Mouse (Mus musculus) cerebellum, adult 11 months (tissue): ENCODE measurements around the gene Gramd2.
A peak's percentile ranks its signal among the peaks of the same experiment; 100 is the strongest.

Source experiments
- DNase-seq: peaks from one replicate; pipeline ENCODE4 v3.0.0; 2022

The Gramd2 gene

DNA sequence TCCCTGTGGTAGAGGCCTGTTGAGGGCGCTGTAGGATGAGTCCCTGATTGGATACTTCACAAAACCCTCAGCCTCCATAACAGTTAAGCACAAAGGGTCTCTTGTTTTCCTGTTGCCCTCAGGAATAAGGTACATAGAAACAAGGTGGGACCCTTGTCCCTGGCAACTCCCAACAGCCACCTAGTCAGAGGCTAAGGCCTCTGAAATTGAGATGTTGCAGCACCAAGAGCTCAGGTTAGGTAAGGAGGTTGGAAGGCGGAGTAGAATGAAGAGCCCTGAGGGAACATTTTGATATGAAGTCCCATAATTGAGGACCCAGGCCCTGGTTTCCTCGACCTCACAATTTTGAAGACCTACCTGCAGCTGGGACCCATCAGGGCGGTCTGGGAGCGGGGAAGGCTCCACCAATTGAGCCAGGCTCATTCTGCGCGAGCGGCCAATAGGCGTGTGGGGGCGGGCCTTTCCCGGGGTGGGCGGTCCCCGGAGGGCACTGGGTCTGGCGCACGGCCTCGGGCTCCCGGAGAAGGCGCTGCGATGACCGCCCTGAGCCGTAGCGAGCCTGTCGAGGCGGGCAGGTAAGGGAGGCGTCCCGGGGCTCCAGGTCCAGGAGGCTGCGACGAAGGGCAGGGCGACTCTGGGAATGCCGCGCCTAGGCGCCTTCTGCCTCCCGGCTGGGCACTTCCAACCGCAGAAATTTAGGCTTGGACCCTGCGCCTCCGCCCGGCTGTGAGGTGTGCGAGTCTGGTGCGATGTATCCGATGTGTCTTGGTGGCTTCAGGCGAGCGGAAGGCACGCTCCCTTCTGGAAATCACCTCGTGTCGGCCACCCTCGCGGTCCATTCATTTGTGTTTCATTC lies at the start of gene Gramd2:
Gene Gramd2, plus strand, starts transcription at position 467 of the 856 bp plus-strand sequence.
- DNase-seq, result peak; percentile 72

DNA sequence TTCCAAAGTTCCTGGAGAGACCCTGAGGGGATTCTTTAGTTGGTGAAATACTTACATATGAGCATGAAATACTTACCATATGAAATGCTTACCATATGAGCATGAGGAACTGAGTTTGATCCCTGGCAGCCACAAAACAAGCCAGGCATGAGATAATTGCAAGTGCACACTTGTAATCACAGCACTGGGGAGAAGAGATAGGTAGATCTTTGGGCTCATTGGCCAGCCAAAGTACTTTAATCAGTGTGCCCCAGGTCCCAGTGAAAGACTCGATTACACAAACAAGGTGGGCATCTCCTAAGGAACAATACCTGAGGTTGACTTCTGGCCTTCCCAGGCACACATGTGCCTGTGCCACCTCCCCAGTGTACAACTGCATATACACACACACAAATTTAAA lies 41.6 kb upstream of the Gramd2 start:
- DNase-seq, result no peak

DNA sequence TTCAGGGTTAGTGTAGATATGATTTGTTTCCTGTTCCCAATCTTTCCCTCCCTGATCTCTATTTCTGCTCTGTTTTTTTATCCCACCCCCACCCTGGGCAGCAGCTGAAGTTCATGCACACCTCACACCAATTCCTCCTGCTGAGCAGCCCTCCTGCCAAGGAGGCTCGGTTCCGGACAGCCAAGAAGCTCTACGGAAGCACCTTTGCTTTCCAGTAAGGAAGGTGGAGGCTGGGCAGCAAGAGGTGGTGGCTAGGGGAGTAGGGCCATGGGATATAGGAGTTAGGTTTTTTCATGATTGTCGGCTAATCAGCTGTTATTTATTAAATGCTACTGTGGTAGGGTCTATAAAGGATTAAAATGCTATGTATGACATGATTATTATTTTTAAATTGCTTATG lies 40.0 kb upstream of the Gramd2 start:
- no peak for DNase-seq

DNA sequence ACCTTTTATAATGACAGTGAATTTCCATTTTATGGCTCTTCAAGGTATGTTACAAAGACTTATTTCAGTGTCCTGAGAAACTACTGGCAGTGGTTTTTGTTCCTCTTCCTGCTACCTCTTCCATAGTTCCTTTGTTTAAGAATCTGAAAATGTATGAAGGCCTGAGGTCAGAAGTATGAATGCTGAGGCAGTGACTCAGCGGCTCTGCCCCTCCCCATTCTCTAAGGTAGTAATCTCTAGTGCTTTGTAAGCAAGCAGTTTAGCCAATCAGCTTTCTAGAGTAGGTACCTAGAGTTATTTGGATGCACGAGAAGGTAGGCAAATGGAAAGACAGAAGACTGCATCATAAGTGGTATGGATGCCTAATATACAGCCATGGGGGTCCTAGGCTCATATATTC lies 38.6 kb upstream of the Gramd2 start:
- DNase-seq, result no peak

DNA sequence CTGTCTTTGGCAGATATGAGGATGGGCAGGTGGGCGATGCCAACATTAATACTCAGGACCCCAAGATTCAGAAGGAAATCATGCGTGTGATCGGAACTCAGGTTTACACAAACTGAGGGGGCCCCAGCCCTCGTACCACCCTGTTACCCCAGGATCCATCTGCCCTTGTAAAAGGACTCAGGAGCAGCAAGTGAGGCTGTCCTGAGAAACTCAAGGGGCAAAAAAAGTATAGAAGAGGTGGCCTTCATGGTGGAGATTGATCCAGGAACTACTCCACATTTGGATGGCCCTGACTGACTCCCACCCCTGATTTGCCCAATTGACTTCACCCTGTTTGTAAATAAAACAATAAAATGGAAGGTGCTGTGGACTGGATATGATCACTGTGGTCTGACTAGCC lies 30.0 kb upstream of the Gramd2 start:
- DNase-seq, result no peak

DNA sequence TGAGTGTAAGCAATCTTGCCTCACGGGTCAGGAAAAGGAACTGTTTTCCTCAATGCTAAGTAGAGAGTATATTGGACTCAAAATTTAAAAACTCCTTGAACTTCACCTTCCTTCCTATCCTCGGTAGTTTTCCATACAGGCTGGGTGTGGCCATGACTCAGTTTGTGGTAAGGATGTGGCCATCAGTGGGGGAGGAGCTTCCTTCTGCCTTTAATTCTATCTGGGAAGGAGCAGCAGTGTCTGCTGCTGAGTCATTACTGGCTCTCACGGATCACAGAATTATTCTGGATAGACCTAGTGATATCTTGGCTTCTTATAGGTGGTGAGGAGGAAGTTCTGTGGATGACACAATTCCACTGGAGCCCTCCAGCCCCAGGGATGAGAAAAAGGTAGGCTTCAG lies 26.6 kb upstream of the Gramd2 start:
- DNase-seq, result no peak

DNA sequence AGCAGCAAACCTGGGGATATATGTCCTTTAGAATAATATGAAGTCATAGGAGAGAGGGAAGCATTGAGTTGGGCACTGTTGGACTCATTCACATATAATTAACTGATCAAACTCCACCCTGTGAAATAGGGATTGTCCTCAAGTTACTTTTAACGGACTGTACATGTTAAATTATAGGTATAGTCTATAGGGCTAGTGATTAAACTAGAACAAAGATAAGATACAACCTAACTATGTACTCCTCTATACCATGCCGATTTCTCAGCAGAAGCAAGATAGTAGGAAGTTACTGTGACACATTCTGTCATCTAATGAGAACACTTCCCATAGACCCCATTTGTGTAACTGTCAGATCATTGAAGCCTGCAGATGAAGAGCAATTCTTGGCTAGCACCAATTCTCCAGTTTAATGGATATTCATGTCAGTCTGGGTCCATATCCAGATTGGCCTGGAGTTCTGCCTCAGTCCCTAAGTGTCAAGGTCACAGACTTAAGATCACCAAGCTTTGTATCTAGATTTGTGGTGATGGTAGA lies 25.4 kb upstream of the Gramd2 start:
- DNase-seq, result no peak

DNA sequence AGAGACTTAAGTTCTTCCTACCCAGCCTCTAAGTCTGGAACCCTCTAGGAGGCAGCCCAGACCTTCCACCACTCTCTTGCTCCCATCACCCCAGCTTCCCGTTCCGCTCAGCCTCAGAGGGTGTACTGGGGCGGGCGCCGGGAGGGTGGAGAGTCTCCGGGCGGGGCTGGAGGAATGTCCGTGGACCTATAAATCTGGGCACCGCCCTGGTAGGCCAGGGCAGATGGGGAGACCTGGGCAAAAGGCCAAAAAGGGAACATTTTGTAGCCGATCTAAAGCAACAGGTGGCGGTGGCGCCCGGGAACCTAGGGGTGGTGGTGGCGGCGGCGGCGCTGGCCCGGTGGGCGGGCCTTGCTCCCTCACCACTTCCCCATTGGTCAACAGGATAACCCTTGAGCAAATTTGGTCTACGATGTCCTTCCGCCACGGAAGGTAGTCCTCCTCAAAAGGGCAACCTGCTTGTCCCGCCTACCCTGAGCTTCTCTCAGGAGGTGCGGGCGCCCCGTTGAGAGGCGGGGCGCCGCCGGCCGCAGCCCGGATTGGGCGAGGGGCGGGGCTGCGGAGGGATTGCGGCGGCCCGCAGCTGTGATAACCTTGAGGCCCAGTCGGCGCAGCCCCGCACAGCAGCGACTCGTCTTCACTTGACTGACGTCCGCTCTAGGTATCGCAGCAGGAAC lies 23.8 kb upstream of the Gramd2 start, which contains the start of gene Pkm:
Gene Pkm, plus strand, starts transcription at position 411 of the 677 bp plus-strand sequence.
- DNase-seq, result peak; percentile 96

DNA sequence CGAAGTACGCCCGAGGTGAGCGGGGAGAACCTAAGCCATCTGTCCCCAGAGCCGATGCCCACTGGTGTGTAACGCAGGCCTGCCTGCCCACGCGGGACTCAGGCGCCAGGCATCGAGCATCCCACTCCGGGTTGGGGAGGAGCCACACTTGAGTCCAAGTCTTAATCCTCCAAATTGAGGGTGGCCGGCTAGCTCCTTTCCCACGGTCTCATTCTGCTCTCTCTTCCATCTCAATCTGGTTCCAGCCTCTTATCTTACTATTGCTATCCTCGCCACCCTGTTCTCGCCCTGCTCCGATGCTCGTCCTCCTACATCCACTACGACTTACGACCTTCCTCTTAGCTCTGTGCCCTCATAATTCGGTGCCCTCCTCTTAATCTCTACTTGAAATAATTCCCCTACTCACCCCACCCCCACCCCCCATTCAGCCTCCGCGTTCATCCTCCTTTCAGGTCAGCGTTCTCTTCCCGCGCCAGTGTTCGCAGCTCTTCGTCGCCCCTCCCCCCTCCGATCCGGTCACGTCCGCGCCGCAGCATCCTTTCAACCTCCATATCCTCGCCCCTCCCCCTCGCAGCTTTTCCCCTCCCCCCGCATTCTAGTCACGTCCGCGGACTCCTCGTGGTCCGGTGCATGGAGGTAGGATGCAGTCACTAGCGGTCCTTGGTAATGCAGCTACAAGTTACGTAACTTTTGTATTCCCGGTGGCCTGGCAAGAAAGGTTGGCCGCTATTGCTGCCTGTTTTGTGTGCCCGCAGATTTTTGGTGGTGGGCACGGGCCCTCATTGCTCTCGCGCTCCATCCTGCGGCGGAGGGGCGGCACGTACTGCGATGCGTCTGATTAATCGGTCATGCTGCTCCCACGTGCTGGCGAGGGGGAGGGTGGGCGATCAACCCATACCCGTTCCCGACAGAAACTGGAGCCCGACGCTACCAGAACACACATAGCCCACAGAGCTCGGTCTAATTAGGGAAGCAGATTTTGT lies 23.0 kb upstream of the Gramd2 start:
- peak; percentile 83 for DNase-seq

DNA sequence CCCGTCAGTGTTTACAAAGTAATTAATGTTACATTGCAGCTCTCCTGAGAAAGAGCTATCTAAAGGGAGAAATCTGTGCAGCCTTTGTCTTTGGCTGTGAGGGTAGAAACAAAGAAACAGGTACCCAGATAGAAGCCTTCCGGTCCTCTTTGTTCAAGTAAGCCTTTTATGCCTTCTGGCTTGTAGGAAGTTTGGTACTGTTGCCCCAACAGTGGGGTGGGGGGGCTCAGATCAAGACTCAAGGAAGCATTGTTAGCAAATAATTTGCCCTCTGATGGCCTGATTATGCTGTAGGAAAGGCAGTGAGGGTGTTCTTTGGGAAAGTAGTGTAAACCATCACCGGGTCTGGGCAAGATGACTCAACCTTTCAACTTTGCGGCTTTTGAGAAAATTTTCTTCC lies 21.8 kb upstream of the Gramd2 start:
- DNase-seq, result no peak

DNA sequence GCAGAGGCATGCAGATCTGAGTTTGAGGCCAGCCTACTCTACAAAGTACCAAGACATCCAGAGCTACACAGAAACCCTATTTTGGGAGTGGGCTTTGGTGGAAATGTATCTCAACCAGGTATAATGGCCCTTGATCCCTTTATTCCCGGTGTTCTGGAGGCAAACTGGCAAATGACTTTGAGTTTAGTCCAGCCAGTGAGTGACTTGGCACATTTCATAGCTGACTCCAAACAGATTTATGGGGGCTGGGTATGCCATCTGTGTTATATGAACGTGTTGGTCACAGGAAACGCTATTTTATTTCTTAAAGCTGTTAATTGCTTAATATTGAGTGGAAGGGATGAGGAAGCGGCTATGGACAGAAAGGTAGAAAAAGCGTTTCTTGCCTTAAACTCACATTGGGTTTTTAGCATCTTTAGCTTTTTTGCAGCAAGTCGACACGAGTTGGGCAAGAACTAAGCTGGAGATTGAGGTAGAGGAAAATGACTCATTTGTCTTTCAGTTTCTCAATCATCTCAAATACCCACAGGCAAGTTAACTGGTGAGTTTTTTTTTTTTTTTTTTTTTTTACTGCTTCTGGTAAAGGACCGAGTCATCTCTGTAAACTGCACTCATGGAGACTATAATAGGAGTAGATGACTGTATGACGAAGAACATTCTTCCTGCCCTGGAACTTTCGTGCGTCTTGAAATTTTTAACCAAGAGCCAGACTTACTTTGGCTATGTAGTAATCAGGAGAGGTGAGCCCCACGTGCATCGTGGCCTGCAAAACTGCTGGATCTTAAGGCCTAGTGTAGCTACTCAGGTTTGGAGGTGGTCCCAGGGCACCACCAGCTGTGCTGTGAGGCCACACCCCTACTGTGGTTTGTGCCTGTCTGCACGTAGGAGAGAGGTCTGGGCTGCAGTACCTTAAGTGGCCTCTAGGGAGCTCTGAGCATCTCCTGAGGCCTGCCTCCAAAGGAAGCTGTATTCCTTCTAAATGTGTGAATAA lies 20.6 kb upstream of the Gramd2 start:
- peak; percentile 78 for DNase-seq

DNA sequence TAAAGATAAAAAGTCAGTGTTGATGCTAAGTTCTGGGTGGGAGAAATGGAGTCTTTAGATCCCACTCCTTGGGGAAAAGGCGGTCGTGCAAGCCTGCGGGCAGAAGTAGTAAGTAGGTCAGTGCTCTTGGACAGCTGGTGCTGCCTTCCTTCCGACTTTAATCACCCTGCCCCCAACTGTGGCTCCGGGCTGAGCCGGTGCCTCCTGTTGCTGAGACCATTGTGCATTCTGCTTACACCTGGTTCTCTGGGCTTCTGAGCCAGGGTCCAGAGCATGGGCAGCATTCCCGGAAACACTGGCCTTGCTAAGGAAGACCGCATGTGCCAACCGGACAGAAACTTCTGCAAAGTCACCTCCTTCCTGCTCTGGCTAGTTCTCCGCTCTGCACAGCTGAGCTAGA lies 19.5 kb upstream of the Gramd2 start:
- peak; percentile 72 for DNase-seq

DNA sequence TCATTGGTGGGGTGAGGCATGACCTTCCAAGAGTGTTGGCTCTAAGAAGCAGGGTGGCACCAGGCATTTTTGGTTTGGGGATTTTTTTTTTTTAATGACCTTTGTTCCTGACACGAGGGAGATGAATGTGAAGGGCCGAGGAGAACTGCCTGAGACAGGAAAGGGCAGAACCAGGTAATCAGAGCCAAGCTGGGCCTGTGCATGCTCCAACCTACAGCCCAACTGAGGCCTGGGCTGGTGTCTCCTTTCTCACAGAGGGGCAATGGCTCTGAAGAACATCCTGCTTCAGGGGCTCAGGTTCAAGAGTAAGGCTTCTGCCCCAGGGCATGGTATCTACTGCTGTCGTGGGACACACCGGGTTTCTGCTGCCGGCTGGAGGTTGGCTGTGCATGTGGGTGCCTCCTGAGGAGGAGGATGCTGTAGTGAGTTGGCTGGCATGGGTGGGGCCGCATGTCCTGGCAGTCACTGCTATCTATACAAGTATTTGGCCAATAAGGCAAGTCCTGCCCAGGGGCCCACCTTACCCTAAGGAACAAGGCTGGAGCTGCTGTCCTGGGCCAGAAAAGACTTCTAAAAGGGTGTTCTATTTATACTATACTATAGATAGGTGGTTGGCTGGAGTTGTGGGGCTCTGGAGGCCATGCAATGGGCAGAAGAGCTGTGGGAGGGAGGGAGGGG lies 18.5 kb upstream of the Gramd2 start:
- DNase-seq, result no peak

DNA sequence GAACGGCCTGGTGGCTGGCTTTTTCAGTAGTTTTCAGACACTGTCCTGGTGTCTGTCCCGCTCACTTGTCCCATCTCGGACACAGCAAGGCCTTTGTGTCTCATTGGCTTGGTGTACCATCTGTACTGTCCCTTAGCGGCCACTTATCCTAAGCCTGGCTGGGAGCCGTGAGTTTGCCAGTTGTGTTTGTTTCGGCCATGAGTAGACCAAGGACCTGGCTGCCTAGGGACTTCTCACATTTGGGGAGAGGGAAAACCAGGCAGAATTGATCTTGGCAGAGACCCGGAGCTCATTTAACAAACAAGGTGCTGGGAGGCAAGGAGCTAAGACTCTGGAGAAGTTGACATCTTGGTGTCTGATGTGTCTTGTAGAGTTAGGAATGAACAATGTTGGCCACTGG lies 16.7 kb upstream of the Gramd2 start:
- DNase-seq, result no peak

DNA sequence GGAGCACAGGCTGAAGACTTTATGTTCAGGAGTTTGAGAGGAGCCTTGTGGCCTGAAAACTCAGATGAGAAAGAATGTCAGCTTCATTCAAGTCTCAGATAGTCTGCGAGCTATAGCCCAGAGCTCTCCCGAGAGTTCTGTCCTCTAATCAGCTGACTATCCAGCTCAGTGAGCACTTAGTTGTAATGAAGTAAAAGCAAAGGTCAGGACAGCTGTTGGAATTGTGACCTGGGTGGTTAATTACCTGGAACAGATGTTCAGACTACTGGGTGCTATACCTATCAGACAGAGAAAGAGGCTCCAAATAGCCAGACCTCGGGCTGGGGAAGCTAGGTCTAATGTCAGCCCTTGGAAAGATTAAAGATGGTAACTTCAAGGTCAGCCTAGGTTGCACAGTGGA lies 16.0 kb upstream of the Gramd2 start:
- DNase-seq, result no peak

DNA sequence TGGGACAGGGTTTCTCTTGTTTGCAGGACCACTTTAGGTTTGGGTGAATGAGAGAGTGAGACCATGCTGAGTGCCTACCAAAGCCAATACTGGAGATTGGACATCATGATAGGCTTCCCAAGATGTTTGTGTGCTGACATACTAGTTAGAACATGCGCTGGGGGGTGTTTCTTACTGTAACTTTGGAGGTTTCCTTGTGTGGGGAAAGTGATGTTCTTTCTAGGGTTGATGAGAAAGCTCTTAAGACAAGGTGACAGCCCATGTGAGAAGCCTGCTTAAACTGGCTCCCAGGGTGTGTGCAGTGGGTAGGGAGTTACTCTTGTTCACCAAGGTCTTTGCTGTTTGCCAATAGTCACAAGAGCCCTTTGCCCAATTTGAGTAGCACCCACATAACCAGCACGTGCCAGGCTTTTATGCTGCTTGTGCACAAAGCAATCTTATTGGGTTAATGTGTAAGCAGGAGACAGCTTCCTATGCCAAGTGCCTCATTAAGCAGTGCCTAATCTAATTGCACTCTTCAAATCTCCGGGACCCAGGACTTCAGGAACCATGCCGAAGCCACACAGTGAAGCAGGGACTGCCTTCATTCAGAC lies 15.2 kb upstream of the Gramd2 start:
- no peak for DNase-seq

DNA sequence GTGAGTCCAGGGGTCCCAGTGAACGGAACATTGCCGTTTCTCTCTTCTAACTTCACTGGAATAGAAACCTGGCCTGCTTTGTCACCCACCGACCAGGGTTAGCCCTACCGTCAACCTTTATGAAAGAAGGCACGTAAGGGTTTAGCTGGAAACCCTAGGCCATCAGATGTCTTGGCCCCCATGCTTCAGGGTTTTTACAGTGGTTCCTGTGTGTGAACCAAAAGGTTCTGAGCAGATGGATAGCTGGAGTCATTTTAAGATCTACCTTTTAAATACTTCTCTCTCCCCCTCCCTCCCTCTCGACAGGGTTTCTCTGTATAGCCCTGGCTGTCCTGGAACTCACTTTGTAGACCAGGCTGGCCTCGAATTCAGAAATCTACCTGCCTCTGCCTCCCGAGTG lies 13.9 kb upstream of the Gramd2 start:
- no peak for DNase-seq

DNA sequence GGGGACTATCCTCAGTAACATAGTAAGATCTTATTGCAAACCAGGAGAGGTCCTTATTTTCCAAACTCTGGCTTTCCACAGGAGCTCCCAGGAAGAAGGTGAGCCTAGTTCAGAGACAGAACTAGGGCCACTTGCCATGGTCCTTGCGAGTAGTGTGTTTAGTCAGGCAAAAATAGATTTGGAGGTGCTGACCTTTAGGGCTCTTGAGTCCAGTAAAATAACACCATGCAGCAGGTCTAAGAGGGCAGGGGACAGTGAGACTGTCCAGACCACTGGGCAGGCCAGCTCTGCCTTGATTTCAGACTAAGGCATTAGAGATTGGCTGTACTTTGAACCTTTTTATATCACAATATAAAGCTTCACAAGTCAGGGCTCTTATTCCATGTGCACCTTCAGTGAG lies 13.1 kb upstream of the Gramd2 start:
- DNase-seq, result no peak

DNA sequence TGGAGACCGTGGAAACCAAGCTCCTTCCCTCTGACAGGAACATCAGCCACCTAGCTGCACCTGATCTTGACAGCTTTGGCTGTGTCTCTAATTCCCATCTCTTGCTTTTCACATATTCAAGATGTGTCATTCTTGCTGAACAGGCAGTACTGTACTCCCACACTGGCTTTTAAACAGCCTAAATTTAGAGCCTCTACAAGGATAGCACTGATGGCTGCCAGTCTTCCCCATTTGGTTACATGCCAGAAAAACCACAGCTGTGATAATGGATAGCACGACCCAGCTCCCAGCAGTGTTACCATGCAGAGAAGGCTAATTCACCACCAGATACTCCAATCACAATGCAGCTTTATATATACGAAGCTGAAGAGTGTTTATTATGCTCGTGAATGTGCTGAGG lies 12.7 kb upstream of the Gramd2 start:
- DNase-seq, result no peak

DNA sequence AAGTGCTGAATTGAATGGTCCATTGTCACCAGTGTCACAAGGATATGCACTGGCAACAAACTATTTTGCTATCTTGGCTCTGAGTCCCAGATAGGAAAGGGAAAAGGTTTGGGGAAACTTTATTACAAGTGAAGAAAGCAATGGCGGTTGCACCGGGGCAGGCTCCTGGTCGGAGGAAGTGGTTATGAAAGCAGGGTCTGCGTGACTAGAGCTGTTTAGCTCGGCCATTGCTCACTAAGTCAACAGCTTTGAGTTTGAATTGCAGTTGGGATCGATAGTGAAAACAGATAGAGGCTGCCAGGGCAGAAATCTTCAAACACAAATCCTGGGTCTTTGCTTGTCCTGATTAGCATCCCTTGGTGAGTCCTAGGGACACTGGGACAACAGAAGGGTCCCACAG lies 12.0 kb upstream of the Gramd2 start:
- no peak for DNase-seq

DNA sequence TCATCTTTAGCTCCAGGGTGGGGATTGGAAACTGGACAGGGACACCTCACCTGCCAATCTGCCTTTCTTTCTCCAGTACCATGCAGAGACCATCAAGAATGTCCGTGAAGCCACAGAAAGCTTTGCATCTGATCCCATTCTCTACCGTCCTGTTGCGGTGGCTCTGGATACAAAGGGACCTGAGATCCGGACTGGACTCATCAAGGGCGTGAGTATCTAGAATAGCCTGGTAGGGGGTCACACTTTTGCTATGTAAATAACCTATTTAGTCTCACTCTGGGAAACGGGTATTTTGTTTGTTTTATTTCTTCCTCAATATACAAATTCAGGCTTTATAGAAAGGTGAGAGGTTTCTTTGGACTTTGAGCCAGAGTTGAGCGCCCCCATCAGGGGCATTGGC lies 11.5 kb upstream of the Gramd2 start:
- no peak for DNase-seq
